Mouse (Mus musculus) MEL (cell line): ENCODE measurements around the gene Sms. TPM values are rescaled to one million over a fixed set of nuclear protein-coding genes. Genes with fewer than 3 reads are reported as not detected.
A peak's percentile ranks its signal among the peaks of the same experiment; 100 is the strongest.

Experiments
- DNase-seq: peaks from one replicate; pipeline ENCODE4 v3.0.0; 2011; ENCODE audit warnings: low read depth, low spot score
- H3K27ac ChIP-seq: 2 replicates; pipeline ENCODE4 v1.5.1; 2012; ENCODE audit warnings: low read depth, mild to moderate bottlenecking, control low read depth, low read length, moderate library complexity; ENCODE audit not compliant: control insufficient read depth
- H3K27me3 ChIP-seq, 2 experiments: fragments of 150-350 bp in 1 of 2; sonication (generic) in 1 of 2; 2 replicates each; pipeline ENCODE4 v1.6.1; 2012; ENCODE audit warnings: low read length in 2 of 2, mild to moderate bottlenecking in 2 of 2, improper control_type of control experiment in 1 of 2, moderate library complexity in 1 of 2; ENCODE audit not compliant: insufficient read depth in 2 of 2, control insufficient read depth in 1 of 2
- H3K36me3 ChIP-seq, 2 experiments: 2 replicates each; pipeline ENCODE4 v1.6.1; 2012 to 2014; ENCODE audit warnings: low read length in 2 of 2, improper control_type of control experiment in 1 of 2, inconsistent platforms in 1 of 2, mild to moderate bottlenecking in 1 of 2; ENCODE audit not compliant: insufficient read depth in 2 of 2, control insufficient read depth in 1 of 2
- H3K4me1 ChIP-seq, 2 experiments: fragments of 150-350 bp in 1 of 2; sonication (generic) in 1 of 2; 2 replicates each; pipeline ENCODE4 v1.6.1; 2012; ENCODE audit warnings: low read length in 2 of 2, improper control_type of control experiment in 1 of 2, mild to moderate bottlenecking in 1 of 2; ENCODE audit not compliant: insufficient read depth in 2 of 2, control insufficient read depth in 1 of 2
- H3K4me3 ChIP-seq, 2 experiments: fragments of 150-350 bp in 1 of 2; sonication (generic) in 1 of 2; 2 replicates each; pipeline ENCODE4 v1.5.1; 2012; ENCODE audit warnings: low read depth in 2 of 2, low read length in 2 of 2, mild to moderate bottlenecking in 2 of 2, moderate library complexity in 2 of 2, control low read depth in 1 of 2, improper control_type of control experiment in 1 of 2; ENCODE audit not compliant: control insufficient read depth in 1 of 2, insufficient read depth in 1 of 2
- H3K79me2 ChIP-seq: 2 replicates; pipeline ENCODE4 v1.6.1; 2012; ENCODE audit warnings: mild to moderate bottlenecking, low read length, moderate library complexity; ENCODE audit not compliant: control insufficient read depth, poor library complexity, insufficient read depth
- H3K9ac ChIP-seq: 2 replicates; pipeline ENCODE4 v1.6.1; 2012; ENCODE audit warnings: low read depth, mild to moderate bottlenecking, control low read depth, low read length, moderate library complexity; ENCODE audit not compliant: control insufficient read depth, poor library complexity, severe bottlenecking
- H3K9me3 ChIP-seq: fragments of 150-350 bp; sonication (generic); replicated peaks from 2 replicates; pipeline ENCODE4 v1.6.1; 2012; ENCODE audit warnings: mild to moderate bottlenecking, low read length, improper control_type of control experiment, moderate library complexity; ENCODE audit not compliant: insufficient read depth
- CHD1 ChIP-seq: IDR thresholded peaks from 2 replicates; pipeline ENCODE4 v1.6.1; 2012; ENCODE audit warnings: low read depth, mild to moderate bottlenecking, inconsistent platforms, low read length, improper control_type of control experiment
- E2F4 ChIP-seq: IDR thresholded peaks from 2 replicates; pipeline ENCODE4 v1.6.1; 2011; ENCODE audit warnings: low read depth, low read length, improper control_type of control experiment, borderline replicate concordance
- ELF1 ChIP-seq: IDR thresholded peaks from 2 replicates; pipeline ENCODE4 v1.6.1; 2014; ENCODE audit warnings: low read depth, mild to moderate bottlenecking, inconsistent platforms, low read length, improper control_type of control experiment, moderate library complexity
- GATA1 ChIP-seq: IDR thresholded peaks from 2 replicates; pipeline ENCODE4 v1.6.1; 2011; ENCODE audit warnings: low read depth, low read length, improper control_type of control experiment
- KAT2A ChIP-seq: conservative IDR thresholded peaks from 2 replicates; pipeline ENCODE4 v1.6.1; 2012; ENCODE audit warnings: low read depth, low read length, improper control_type of control experiment, inconsistent platforms
- MAX ChIP-seq: IDR thresholded peaks from 2 replicates; pipeline ENCODE4 v1.6.1; 2011; ENCODE audit warnings: low read length, improper control_type of control experiment
- MXI1 ChIP-seq: IDR thresholded peaks from 2 replicates; pipeline ENCODE4 v1.6.1; 2011; ENCODE audit warnings: mild to moderate bottlenecking, low read depth, low read length, improper control_type of control experiment
- MYB ChIP-seq: IDR thresholded peaks from 2 replicates; pipeline ENCODE4 v1.6.1; 2011; ENCODE audit warnings: mild to moderate bottlenecking, low read depth, low read length, improper control_type of control experiment
- MYC ChIP-seq: IDR thresholded peaks from 2 replicates; pipeline ENCODE4 v1.6.1; 2011; ENCODE audit warnings: low read depth, mild to moderate bottlenecking, low read length, improper control_type of control experiment, moderate library complexity
- NELFE ChIP-seq: IDR thresholded peaks from 2 replicates; pipeline ENCODE4 v1.6.1; 2011; ENCODE audit warnings: low read depth, low read length, improper control_type of control experiment
- POLR2A ChIP-seq, 2 experiments: IDR thresholded peaks; 2 replicates each; pipeline ENCODE4 v1.6.1; 2011 to 2012; ENCODE audit warnings: low read length in 2 of 2, mild to moderate bottlenecking in 2 of 2, control low read depth in 1 of 2, improper control_type of control experiment in 1 of 2, low read depth in 1 of 2, moderate library complexity in 1 of 2; ENCODE audit not compliant: control insufficient read depth in 1 of 2, insufficient read depth in 1 of 2, poor library complexity in 1 of 2
- POLR2AphosphoS2 ChIP-seq: IDR thresholded peaks from 2 replicates; pipeline ENCODE4 v1.6.1; 2011; ENCODE audit warnings: low read length, improper control_type of control experiment
- RCOR1 ChIP-seq: IDR thresholded peaks from 2 replicates; pipeline ENCODE4 v1.6.1; 2012; ENCODE audit warnings: low read depth, mild to moderate bottlenecking, inconsistent platforms, low read length, improper control_type of control experiment
- TAL1 ChIP-seq: IDR thresholded peaks from 2 replicates; pipeline ENCODE4 v1.6.1; 2012; ENCODE audit warnings: mild to moderate bottlenecking, inconsistent platforms, low read length, moderate library complexity, mixed read lengths
- TBP ChIP-seq: IDR thresholded peaks from 2 replicates; pipeline ENCODE4 v1.8.0; 2011; ENCODE audit warnings: low read depth, low read length, improper control_type of control experiment
- UBTF ChIP-seq: IDR thresholded peaks from 2 replicates; pipeline ENCODE4 v1.6.1; 2012; ENCODE audit warnings: low read depth, mild to moderate bottlenecking, inconsistent platforms, low read length, improper control_type of control experiment, moderate library complexity, borderline replicate concordance; ENCODE audit not compliant: insufficient read depth
- ZC3H11A ChIP-seq: IDR thresholded peaks from 2 replicates; pipeline ENCODE4 v1.6.1; 2012; ENCODE audit warnings: low read depth, mild to moderate bottlenecking, inconsistent platforms, low read length, improper control_type of control experiment
- ZKSCAN1 ChIP-seq: IDR thresholded peaks from 2 replicates; pipeline ENCODE4 v1.6.1; 2012; ENCODE audit warnings: low read depth, mild to moderate bottlenecking, inconsistent platforms, low read length, improper control_type of control experiment, moderate library complexity
- polyA plus RNA-seq, 2 experiments: library from polyadenylated mRNA; stranded (reverse) in 1 of 2; unstranded in 1 of 2; fragments of >175 nt in 1 of 2; fragments of >200 nt in 1 of 2; gene quantifications; 2 replicates each; pipeline versions ENCODE4 v1.2.1 to v1.2.4; 2012; ENCODE audit warnings: low replicate concordance in 2 of 2, low read depth in 1 of 2; ENCODE audit not compliant: insufficient read length in 2 of 2, insufficient read depth in 1 of 2, missing spikeins in 1 of 2
- total RNA-seq: library from RNA; depleted of rRNA; stranded (reverse); fragments of 300-350 nt; gene quantifications from 2 replicates; pipeline ENCODE4 v1.2.3, GENCODE M21; 2012

Sms gene
- total and polyA plus RNA-seq, 3 experiments: 102 to 681 (median 144) TPM

DNA sequence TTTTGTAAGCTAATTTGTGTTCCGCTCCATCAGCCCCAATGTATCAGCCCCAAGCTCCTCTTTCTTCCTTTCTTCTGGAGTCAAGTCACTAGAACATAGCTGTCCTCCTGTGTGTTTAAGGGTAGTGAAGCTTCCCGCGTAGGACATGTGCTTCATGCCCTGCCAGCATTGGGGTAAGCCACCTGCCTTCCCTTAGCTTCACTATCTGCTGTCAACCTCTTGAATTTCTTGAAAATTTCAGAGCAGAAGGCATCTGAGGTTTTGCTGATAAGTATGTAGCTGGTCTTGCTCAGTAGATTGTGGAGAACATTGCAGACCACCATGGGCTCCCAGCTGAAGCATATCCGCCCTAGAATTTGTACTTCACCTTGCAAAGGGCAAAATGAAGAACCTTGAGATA lies 1.1 kb upstream of the Sms start (continued):
- TF ChIP-seq RCOR1 (no peak), NELFE (no peak), MYB (no peak), ZC3H11A (no peak), TBP (no peak), ELF1 (no peak), ZKSCAN1 (no peak), TAL1 (peak; percentile 83), KAT2A (no peak)

DNA sequence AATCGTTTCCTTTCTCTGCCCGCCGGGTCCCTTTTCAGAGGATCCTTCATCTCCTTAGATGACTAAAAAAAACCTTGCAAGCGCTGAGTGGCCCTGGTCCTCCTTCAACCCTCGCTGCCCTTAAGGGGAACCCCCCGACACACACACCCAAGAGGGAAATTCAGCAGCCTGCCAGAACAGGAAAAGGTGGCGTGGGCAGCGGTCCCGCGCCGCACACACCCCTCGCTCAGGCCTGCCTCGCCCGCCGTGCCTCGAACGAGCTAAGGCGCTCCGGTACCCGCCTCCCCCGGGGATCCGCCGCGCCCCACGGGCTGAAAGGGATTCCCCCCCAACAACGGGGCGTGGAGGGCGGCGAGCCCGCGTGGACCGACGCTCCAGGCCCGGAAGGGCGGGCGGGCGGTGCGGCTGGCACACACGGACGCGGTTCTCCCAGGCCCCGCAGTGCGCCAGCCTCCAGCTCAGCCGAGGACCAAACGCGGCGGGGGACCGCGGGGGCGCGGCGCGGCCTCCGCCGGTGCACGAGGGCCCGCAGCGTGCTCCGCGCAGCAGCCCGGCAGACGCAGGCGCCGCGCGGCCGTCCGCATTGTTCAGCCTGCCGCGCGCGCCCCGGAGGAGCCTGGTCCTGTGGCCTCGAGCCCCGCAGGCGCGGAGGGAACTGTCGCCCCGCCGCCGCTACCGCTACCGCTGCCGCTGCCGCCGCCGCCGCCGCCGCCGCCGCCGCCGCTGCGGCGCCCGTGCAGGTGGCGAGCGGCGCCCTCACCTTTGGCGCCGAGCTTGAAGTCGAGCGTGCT lies 747 bp downstream of the Sms start:
- Histone ChIP-seq H3K4me3 (peak overlapping the region; percentile 59 to 95), H3K79me2 (peaks cover 54% of the 10 kb centered on the region), H3K4me1 (peaks cover 9 to 24% of the 10 kb centered on the region in 2 experiments), H3K9me3 (no peaks in the 10 kb centered on the region), H3K9ac (peak overlapping the region; percentile 96), H3K27ac (peak overlapping the region; percentile 75), H3K36me3 (peaks cover under 1 to 25% of the 10 kb centered on the region in 2 experiments; a peak in 3 of 4 replicates), H3K27me3 (no peaks in the 10 kb centered on the region)
- DNase-seq: peak; percentile 58
- TF ChIP-seq UBTF: no peak
- TF ChIP-seq CHD1: 0 out of 2 replicates have a peak, but pooled peaks have one; percentile 17

DNA sequence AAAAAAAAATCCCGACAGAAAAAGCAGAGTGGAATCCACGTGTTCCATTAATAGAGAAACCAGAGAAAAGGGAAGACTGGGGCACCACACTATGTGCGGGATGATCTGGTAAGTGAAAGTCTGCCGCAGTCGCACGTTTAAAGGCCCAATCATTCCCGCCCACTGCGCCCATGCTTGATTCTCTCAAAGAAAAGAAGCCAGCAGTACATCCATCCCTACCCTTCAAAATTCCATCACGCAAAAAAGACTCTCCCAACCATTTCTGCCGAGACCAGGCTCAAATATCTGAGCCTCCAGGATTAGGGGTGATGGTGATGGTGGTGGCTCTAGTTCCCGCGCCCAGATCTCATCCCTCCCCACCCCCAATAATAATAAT lies 1.3 kb downstream of the Sms start:
- Histone ChIP-seq H3K27me3 (no peaks in the 10 kb centered on the region), H3K9me3 (no peaks in the 10 kb centered on the region), H3K79me2 (peaks cover 59% of the 10 kb centered on the region), H3K27ac (peak overlapping the region; percentile 75), H3K4me1 (peaks cover 9 to 24% of the 10 kb centered on the region in 2 experiments), H3K36me3 (peaks cover 2 to 28% of the 10 kb centered on the region in 2 experiments; a peak in 3 of 4 replicates), H3K9ac (peak overlapping the region; percentile 96), H3K4me3 (peak overlapping the region; percentile 59 to 95)
- peak; percentile 64; the same call in 1 of the 2 replicates for TF ChIP-seq MYC
- TF ChIP-seq E2F4: peak; percentile 87; the same call in 1 of the 2 replicates
- TF ChIP-seq MXI1: peak; percentile 87
- no peak for TF ChIP-seq GATA1
- TF ChIP-seq MAX: peak; percentile 77
- no peak for TF ChIP-seq POLR2AphosphoS2
- TF ChIP-seq MYB: no peak
- peak in 1 of 2 experiments; percentile 34; a peak in 1 of 4 replicates for TF ChIP-seq POLR2A (IDR thresholded peaks at IDR 0.05; ENCODE audit: control insufficient read depth in 1 of 2, insufficient read depth in 1 of 2, low read depth in 1 of 2, low read length in 2 of 2, poor library complexity in 1 of 2)
- DNase-seq: peak; percentile 65
